Mouse (Mus musculus): ENCODE results near the gene Gm29276.
"Not testable (repeated sequence)": the region's sequence is repeated elsewhere in the genome, so short reads cannot be mapped to it uniquely, and the experiment has no call there.

Gene Gm29276

GRCm38 (mm10) chrY:42582150-42582549, at the start of gene Gm29276:
Gm29276 (minus strand) TSS chrY:42582250.
- not testable (repeated sequence) for DNase-seq (ENCODE audit: low read depth, low spot score)

All from c-Kit-negative CD71-positive TER-119-positive erythroid progenitor cells, embryonic 14.5 days (primary cell).